Mouse (Mus musculus) cerebellum, adult 2 months (tissue): Measurements from ENCODE around the gene Hist1h3c. TPM values are rescaled to one million over a fixed set of nuclear protein-coding genes. Genes with fewer than 3 reads are reported as not detected.
A peak's percentile ranks its signal among the peaks of the same experiment; 100 is the strongest.

Experiments used
- DNase-seq, 2 experiments: peaks; one replicate each; pipeline ENCODE4 v3.0.0; 2021
- H3K27ac ChIP-seq: fragments of 200-500 bp; 2 replicates; pipeline ENCODE4 v1.5.1; 2012; ENCODE audit warnings: low read length, control low read depth, inconsistent platforms; ENCODE audit not compliant: insufficient read depth
- H3K27me3 ChIP-seq: fragments of 200-500 bp; 2 replicates; pipeline ENCODE4 v1.6.1; 2012; ENCODE audit warnings: inconsistent platforms, mild to moderate bottlenecking, low read length, moderate library complexity; ENCODE audit not compliant: control insufficient read depth, insufficient read depth
- H3K4me1 ChIP-seq: fragments of 200-500 bp; 2 replicates; pipeline ENCODE4 v1.6.1; 2011; ENCODE audit warnings: low read length; ENCODE audit not compliant: control insufficient read depth, insufficient read depth
- H3K4me3 ChIP-seq: fragments of 200-500 bp; replicated peaks from 2 replicates; pipeline ENCODE3; 2011; ENCODE audit warnings: mild to moderate bottlenecking, low read depth, low read length, control low read depth; ENCODE audit not compliant: insufficient read depth
- CTCF ChIP-seq: fragments of 200-500 bp; IDR thresholded peaks from 2 replicates; pipeline ENCODE4 v1.5.1; 2011; ENCODE audit warnings: low read depth, mild to moderate bottlenecking, control low read depth, low read length, moderate library complexity, borderline replicate concordance; ENCODE audit not compliant: insufficient read depth
- POLR2A ChIP-seq: fragments of 200-500 bp; IDR thresholded peaks from 2 replicates; pipeline ENCODE4 v1.6.1; 2011; ENCODE audit warnings: low read length, control low read depth, borderline replicate concordance; ENCODE audit not compliant: insufficient read depth
- WGBS: fragments of 180-500 bp; shearing (Covaris S2); methylation state at CpG from one replicate; pipeline ENCODE4 v1.1.7; 2018; 5-methylcytosine and 5-hydroxymethylcytosine counted together
- polyA plus RNA-seq: library from polyadenylated mRNA; depleted of rRNA; stranded (reverse); fragments of >200 nt; gene quantifications from 2 replicates; pipeline ENCODE4 v1.2.3, GENCODE M21; 2012

Gene Hist1h3c
- polyA plus RNA-seq, 1 experiment: 0.23 TPM

GRCm38 (mm10) chr13:23740256-23740840 lies 5.1 kb downstream of the Hist1h3c start:
- no peak for DNase-seq
- H3K27ac ChIP-seq: peak overlapping the region; percentile 34; the same call in 1 of the 2 replicates
- no peak for TF ChIP-seq CTCF
- TF ChIP-seq POLR2A: no peak
- peak overlapping the region; percentile 88 for H3K4me3 ChIP-seq
- WGBS: 36% methylated on average over 13 of the region's 13 CpGs
- H3K4me1 ChIP-seq: no peaks in the 10 kb centered on the region
- no peaks in the 10 kb centered on the region for H3K27me3 ChIP-seq

GRCm38 (mm10) chr13:23739922-23740252 lies 5.5 kb downstream of the Hist1h3c start:
- WGBS: under 1% methylated on average over 14 of the region's 14 CpGs
- Histone ChIP-seq H3K4me3 (peak overlapping the region; percentile 88), H3K4me1 (no peaks in the 10 kb centered on the region), H3K27ac (peak overlapping the region; percentile 34; the same call in 1 of the 2 replicates), H3K27me3 (no peaks in the 10 kb centered on the region)
- TF ChIP-seq CTCF (no peak), POLR2A (peak; percentile 6; the same call in 1 of the 2 replicates)
- DNase-seq: no peak

- Histone ChIP-seq H3K4me3 (peak overlapping the region; percentile 88), H3K4me1 (no peaks in the 10 kb centered on the region), H3K27ac (peak overlapping the region; percentile 45; the same call in 1 of the 2 replicates), H3K27me3 (no peaks in the 10 kb centered on the region)
- DNase-seq: peak; percentile 87 to 92
- under 1% methylated on average over 39 of the region's 39 CpGs for WGBS
- peak; percentile 22; the same call in 1 of the 2 replicates for TF ChIP-seq POLR2A
- no peak for TF ChIP-seq CTCF
Observed at GRCm38 (mm10) chr13:23739069-23739921, 6.1 kb downstream of the Hist1h3c start.

- Histone ChIP-seq H3K27me3 (no peaks in the 10 kb centered on the region), H3K4me3 (peak within 1 kb of the TSS; percentile 49), H3K4me1 (no peaks in the 10 kb centered on the region), H3K27ac (peak within 1 kb of the TSS; percentile 45; the same call in 1 of the 2 replicates)
- peak; percentile 78 to 80 for DNase-seq
- TF ChIP-seq CTCF: no peak
- peak; percentile 51; the same call in 1 of the 2 replicates for TF ChIP-seq POLR2A
- WGBS: under 1% methylated on average over 38 of the region's 38 CpGs
Observed at GRCm38 (mm10) chr13:23738677-23739068, 6.7 kb downstream of the Hist1h3c start, which contains the start of gene Hist1h1c. Gene Hist1h1c (plus strand): TSS chr13:23738808.

GRCm38 (mm10) chr13:23738041-23738440 lies 7.4 kb downstream of the Hist1h3c start:
- DNase-seq: no peak
- Histone ChIP-seq H3K4me1 (no peaks in the 10 kb centered on the region), H3K27ac (no peak overlapping the region), H3K4me3 (no peak overlapping the region), H3K27me3 (no peaks in the 10 kb centered on the region)
- TF ChIP-seq POLR2A (no peak), CTCF (no peak)
- 23% methylated on average over 4 of the region's 4 CpGs for WGBS

- no peak overlapping the region for H3K27ac ChIP-seq
- no peaks in the 10 kb centered on the region for H3K4me1 ChIP-seq
- WGBS: 91% methylated on average over 5 of the region's 5 CpGs
- no peak overlapping the region for H3K4me3 ChIP-seq
- TF ChIP-seq CTCF (no peak), POLR2A (no peak)
- no peaks in the 10 kb centered on the region for H3K27me3 ChIP-seq
- DNase-seq: no peak
Observed at GRCm38 (mm10) chr13:23737091-23737490, 8.3 kb downstream of the Hist1h3c start.

- 17% methylated on average over 8 of the region's 8 CpGs for WGBS
- Histone ChIP-seq H3K27ac (no peak overlapping the region), H3K27me3 (no peaks in the 10 kb centered on the region), H3K4me1 (no peaks in the 10 kb centered on the region), H3K4me3 (no peak overlapping the region)
- DNase-seq: peak in 1 of 2 experiments; percentile 37
- TF ChIP-seq CTCF (peak; percentile 43; the same call in 1 of the 2 replicates), POLR2A (no peak)
Observed at GRCm38 (mm10) chr13:23732156-23732804, 13.1 kb downstream of the Hist1h3c start.
